Mouse (Mus musculus): ENCODE data around the gene Gpt2. TPM values are rescaled to one million over a fixed set of nuclear protein-coding genes. Genes with fewer than 3 reads are reported as not detected.

The Gpt2 gene
- total and polyA plus RNA-seq, 3 experiments = 29.7 to 50.0 (median 37.8) TPM

DNA sequence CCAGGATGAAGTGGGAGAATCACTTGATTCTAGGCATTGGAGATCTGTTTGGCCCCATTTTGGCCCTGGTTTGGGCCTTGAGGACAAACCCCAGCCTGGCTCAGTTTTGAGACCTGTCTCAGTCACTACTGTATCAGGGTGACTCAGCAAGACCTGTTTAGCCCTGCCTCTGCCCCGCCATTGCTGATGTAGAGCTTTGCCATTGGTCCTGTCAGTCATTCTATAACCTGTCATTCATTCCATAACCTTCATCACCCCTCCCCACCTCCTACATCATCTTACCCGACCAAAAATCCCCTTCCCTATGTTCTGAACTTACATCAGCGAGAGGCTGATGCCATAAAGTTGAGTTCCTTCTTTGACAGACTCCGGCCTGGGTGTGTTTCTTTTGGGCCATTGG, 40.5 kb downstream of the Gpt2 start:
- TF ChIP-seq HCFC1 (IDR thresholded peaks at IDR 0.05; ENCODE audit: low read depth, low read length) (peak; percentile 43), ZC3H11A (IDR thresholded peaks at IDR 0.05; ENCODE audit: low read depth, low read length) (peak; percentile 51), CTCF (conservative IDR thresholded peaks at IDR 0.05 in 1 of 2, IDR thresholded peaks at IDR 0.05 in 1 of 2; ENCODE audit: low read depth in 2 of 2, low read length in 2 of 2) (no peak), SIN3A (IDR thresholded peaks at IDR 0.05; ENCODE audit: low read length) (no peak), SMC3 (IDR thresholded peaks at IDR 0.05; ENCODE audit: low read depth, low read length) (no peak), ETS1 (conservative IDR thresholded peaks at IDR 0.05; ENCODE audit: low read depth, low read length) (peak; percentile 28; the same call in 1 of the 2 replicates), KAT2A (IDR thresholded peaks at IDR 0.05; ENCODE audit: insufficient replicate concordance, low read length) (0 out of 2 replicates have a peak, but pooled peaks have one; percentile 49), RCOR1 (conservative IDR thresholded peaks at IDR 0.05; ENCODE audit: low read depth, low read length) (no peak), MEF2A (IDR thresholded peaks at IDR 0.05; ENCODE audit: borderline replicate concordance, low read depth, low read length) (no peak), CHD2 (IDR thresholded peaks at IDR 0.05; ENCODE audit: low read length) (no peak), ZNF384 (IDR thresholded peaks at IDR 0.05; ENCODE audit: low read depth, low read length) (no peak), CHD1 (IDR thresholded peaks at IDR 0.05; ENCODE audit: low read depth, low read length) (no peak), USF1 (IDR thresholded peaks at IDR 0.05; ENCODE audit: low read depth, low read length) (no peak), JUN (IDR thresholded peaks at IDR 0.05; ENCODE audit: insufficient read depth, low read depth, low read length) (no peak), RAD21 (IDR thresholded peaks at IDR 0.05; ENCODE audit: low read depth, low read length) (no peak), MAX (IDR thresholded peaks at IDR 0.05; ENCODE audit: low read length) (no peak), MAFK (IDR thresholded peaks at IDR 0.05; ENCODE audit: insufficient replicate concordance, low read length) (peak; percentile 99), MAZ (IDR thresholded peaks at IDR 0.05; ENCODE audit: low read depth, low read length) (0 out of 2 replicates have a peak, but pooled peaks have one; percentile 44), MYC (IDR thresholded peaks at IDR 0.05; ENCODE audit: low read depth, low read length) (no peak), POLR2A (IDR thresholded peaks at IDR 0.05; ENCODE audit: low read depth, low read length) (no peak), TBP (conservative IDR thresholded peaks at IDR 0.05; ENCODE audit: low read depth, low read length) (no peak), NRF1 (IDR thresholded peaks at IDR 0.05; ENCODE audit: low read depth, low read length) (peak; percentile 34; the same call in 1 of the 2 replicates), GABPA (IDR thresholded peaks at IDR 0.05; ENCODE audit: insufficient replicate concordance, low read depth, low read length) (0 out of 2 replicates have a peak, but pooled peaks have one; percentile 32), MXI1 (IDR thresholded peaks at IDR 0.05; ENCODE audit: low read depth, low read length) (no peak), JUND (conservative IDR thresholded peaks at IDR 0.05; ENCODE audit: low read depth, low read length) (no peak; the same call in 1 of the 2 replicates), IRF4 (IDR thresholded peaks at IDR 0.05; ENCODE audit: low read depth, low read length) (peak; percentile 30; the same call in 1 of the 2 replicates), E2F4 (IDR thresholded peaks at IDR 0.05; ENCODE audit: insufficient replicate concordance, low read depth, low read length) (no peak), POLR2AphosphoS2 (IDR thresholded peaks at IDR 0.05; ENCODE audit: low read depth, low read length) (no peak), EP300 (IDR thresholded peaks at IDR 0.05; ENCODE audit: low read length) (0 out of 2 replicates have a peak, but pooled peaks have one; percentile 34)
- Histone ChIP-seq H3K9me3 (replicated peaks; ENCODE audit: low read length) (peaks cover 5% of the 10 kb centered on the region), H3K27me3 (replicated peaks) (no peaks in the 10 kb centered on the region), H3K79me2 (replicated peaks; ENCODE audit: control insufficient read depth, extremely low read depth, insufficient read depth, poor library complexity, severe bottlenecking) (no peaks in the 10 kb centered on the region), H3K36me3 (replicated peaks in 1 of 2; ENCODE audit: control insufficient read depth in 1 of 2, insufficient read depth in 1 of 2, low read length in 1 of 2) (peaks cover 22 to 65% of the 10 kb centered on the region in 2 experiments), H3K4me3 (replicated peaks in 1 of 3; ENCODE audit: low read depth in 2 of 3, low read length in 2 of 3, poor library complexity in 1 of 3) (peak overlapping the region in 1 of 3 experiments; percentile 17), H3K9ac (ENCODE audit: insufficient read depth, low read depth) (peak overlapping the region; percentile 78), H3K4me1 (ENCODE audit: control insufficient read depth in 1 of 2, insufficient read depth in 2 of 2) (peaks cover 22 to 32% of the 10 kb centered on the region in 2 experiments; a peak in 3 of 4 replicates), H3K27ac (ENCODE audit: insufficient read depth, low read depth) (peak overlapping the region; percentile 85), H3K4me2 (ENCODE audit: insufficient read depth, low read depth, poor library complexity, severe bottlenecking) (no peak overlapping the region)
- in situ Hi-C loops (cut with MboI; ENCODE audit: low pct_ligation_motif_present, low pct_unique_long_range_greater_than_20kb, low sequenced_read_pairs) = loop anchor here (25.0 kb wide), 1 partner anchor 221 kb away; no protein-coding TSS in a partner anchor
- dilution Hi-C loops (cut with MboI; ENCODE audit: extremely low pct_ligation_motif_present, extremely low pct_unique_long_range_greater_than_20kb, low sequenced_read_pairs) = no loop called here
- DNase-seq (ENCODE audit: extremely low read depth) = peak; percentile 74

Data from CH12.LX (cell line).